Mouse (Mus musculus): Measurements from ENCODE around the gene Cela2a.

DNA sequence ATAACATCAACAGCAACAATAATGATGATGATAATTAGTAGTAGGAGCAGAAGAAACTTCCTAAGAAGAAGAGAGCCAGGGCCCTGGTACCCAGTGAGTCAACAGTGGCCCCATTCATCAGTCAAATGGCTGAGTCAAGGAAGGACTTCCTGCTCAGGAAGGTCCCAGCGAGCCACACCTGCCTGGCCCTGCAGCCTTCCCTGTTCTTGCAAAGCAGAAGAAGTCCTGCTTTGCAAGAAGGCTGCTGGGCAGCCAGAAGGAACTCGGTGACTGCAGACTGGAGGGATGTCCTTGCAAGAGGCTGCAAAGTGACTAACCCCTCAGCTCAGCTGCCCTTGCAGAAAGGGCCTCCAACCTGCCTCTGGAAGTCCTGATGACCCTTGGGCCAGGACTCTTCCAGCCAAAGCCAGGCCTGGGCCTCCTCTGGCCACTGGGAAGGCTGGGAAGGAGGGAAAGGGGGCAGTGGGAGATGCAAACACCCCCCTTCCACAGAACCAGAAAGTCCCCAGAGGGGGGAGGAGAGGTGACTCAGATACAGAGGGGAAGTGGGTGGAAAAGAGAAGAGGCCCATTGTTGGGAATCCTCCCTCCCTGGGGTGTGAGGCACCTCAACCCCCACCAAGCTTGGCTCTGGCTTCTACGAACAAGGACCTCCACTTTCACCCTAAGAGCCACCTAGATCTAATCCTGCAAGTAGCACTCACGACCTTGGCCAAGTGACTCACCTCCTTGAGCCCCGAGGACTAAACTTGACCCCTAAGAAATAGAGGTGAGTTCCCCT, 43.7 kb upstream of the Cela2a start:
- no peak for TF ChIP-seq CTCF (IDR thresholded peaks at IDR 0.05; ENCODE audit: borderline replicate concordance, insufficient read depth, low read depth, low read length)
- TF ChIP-seq POLR2A (IDR thresholded peaks at IDR 0.05; ENCODE audit: borderline replicate concordance, insufficient read depth, low read length) = no peak

Data from cerebellum, adult 2 months (tissue).